Comparison of ENCODE assay signal across 8 mouse cellular contexts in the genomic region with DNA sequence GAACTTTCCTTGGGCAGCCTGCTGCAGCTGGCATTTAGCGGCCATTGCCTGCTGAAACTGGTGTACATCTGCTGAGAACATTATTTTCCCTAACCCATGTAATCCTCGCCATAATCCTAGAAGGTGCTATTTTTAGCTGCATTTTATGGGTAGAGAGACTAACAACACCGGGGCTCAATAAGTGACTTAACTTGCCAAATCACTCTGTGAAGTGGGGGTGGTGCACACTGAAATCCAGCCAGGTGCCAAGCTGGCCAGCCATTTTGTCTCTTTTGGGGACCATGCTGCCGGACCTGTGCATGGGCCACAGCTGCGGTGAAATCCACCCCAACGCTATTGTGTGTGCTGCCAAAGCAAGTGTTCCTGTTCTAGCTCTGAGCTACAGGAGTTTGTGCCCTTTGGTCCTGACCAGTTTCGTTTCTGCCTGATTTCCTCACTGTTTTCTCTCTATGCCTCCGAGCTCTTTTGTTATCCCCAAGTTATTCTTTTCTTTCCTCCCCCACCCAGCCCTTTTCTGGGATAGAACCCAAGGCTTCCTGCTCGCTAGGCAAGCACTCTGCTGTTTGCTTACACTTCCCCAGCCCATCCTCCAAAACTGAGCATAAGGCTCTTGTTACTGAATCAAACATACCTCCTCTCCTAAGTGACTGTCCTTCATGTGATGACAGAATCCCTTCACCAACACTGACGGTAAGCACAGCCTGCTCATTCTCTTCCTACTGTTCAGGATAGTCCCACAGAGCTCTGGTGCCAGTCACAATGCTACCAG.
DNase-seq lines count a peak whose midpoint lies in the region; ATAC-seq and TF ChIP-seq lines count a peak whose summit lies in the region.

No protein-coding gene starts in this region.

- WGBS in embryonic facial prominence, embryonic 13.5 days = 58% methylated on average over 10 of the region's 10 CpGs
- WGBS in heart, embryonic 15.5 days = 35% methylated on average over 10 of the region's 10 CpGs
- WGBS in liver, embryonic 16.5 days (ENCODE audit: insufficient replicate concordance) = 49% methylated on average over 10 of the region's 10 CpGs

- H3K27me3 ChIP-seq in embryonic facial prominence, embryonic 13.5 days = no peaks in the 10 kb centered on the region
- no peaks in the 10 kb centered on the region for H3K27me3 ChIP-seq in heart, embryonic 15.5 days
- no peaks in the 10 kb centered on the region for H3K27me3 ChIP-seq in liver, embryonic 16.5 days (ENCODE audit: control insufficient read depth, insufficient read depth, low read depth, low read length)

- no peak overlapping the region for H3K9ac ChIP-seq in ES-E14 (ENCODE audit: insufficient read depth, low read depth, low read length, poor library complexity, severe bottlenecking)
- no peak overlapping the region for H3K9ac ChIP-seq in embryonic facial prominence, embryonic 13.5 days
- H3K9ac ChIP-seq in heart, embryonic 15.5 days = 0 out of 2 replicates have a peak overlapping the region, but pooled peaks have one; percentile 11
- H3K9ac ChIP-seq in liver, embryonic 16.5 days (ENCODE audit: low read depth, low read length) = no peak overlapping the region

- peaks cover 14 to 40% of the 10 kb centered on the region in 2 experiments for H3K4me1 ChIP-seq in ES-E14 (ENCODE audit: control insufficient read depth in 2 of 2, insufficient read depth in 2 of 2, low read length in 2 of 2, poor library complexity in 1 of 2)
- H3K4me1 ChIP-seq in embryonic facial prominence, embryonic 13.5 days = peaks cover 29% of the 10 kb centered on the region
- H3K4me1 ChIP-seq in heart, embryonic 15.5 days (replicated peaks) = peaks cover 39% of the 10 kb centered on the region
- peaks cover 3% of the 10 kb centered on the region for H3K4me1 ChIP-seq in liver, embryonic 16.5 days (ENCODE audit: control insufficient read depth, low read depth, low read length)

- no peak for ATAC-seq in embryonic facial prominence, embryonic 13.5 days (ENCODE audit: insufficient number of reproducible peaks, insufficient read depth, low FRiP score, low TSS enrichment, low read depth)
- ATAC-seq in heart, embryonic 15.5 days (replicated peaks; ENCODE audit: insufficient number of reproducible peaks, insufficient read depth, low FRiP score, low read depth) = peak; percentile 27; the same call in 1 of the 2 replicates
- ATAC-seq in liver, embryonic 16.5 days (ENCODE audit: low read depth) = no peak
- ATAC-seq in cerebellum, adult (ENCODE audit: insufficient number of reproducible peaks, low FRiP score, low TSS enrichment) = no peak

- 0 out of 2 replicates have a peak overlapping the region, but pooled peaks have one; percentile 4 for H3K27ac ChIP-seq in ES-E14 (ENCODE audit: insufficient read depth, low read depth, low read length, poor library complexity, severe bottlenecking)
- H3K27ac ChIP-seq in embryonic facial prominence, embryonic 13.5 days = peak overlapping the region; percentile 51
- peak overlapping the region; percentile 82 for H3K27ac ChIP-seq in heart, embryonic 15.5 days
- peak overlapping the region; percentile 78 for H3K27ac ChIP-seq in liver, embryonic 16.5 days (ENCODE audit: low read length)

- H3K36me3 ChIP-seq in ES-E14 (ENCODE audit: control insufficient read depth, insufficient read depth, low read length, poor library complexity, severe bottlenecking) = no peaks in the 10 kb centered on the region; the same call in 1 of the 2 replicates
- peaks cover 33% of the 10 kb centered on the region for H3K36me3 ChIP-seq in embryonic facial prominence, embryonic 13.5 days
- H3K36me3 ChIP-seq in heart, embryonic 15.5 days = no peaks in the 10 kb centered on the region; the same call in 1 of the 2 replicates
- H3K36me3 ChIP-seq in liver, embryonic 16.5 days (ENCODE audit: control insufficient read depth, insufficient read depth) = no peaks in the 10 kb centered on the region

- no peak overlapping the region for H3K4me2 ChIP-seq in embryonic facial prominence, embryonic 13.5 days
- H3K4me2 ChIP-seq in heart, embryonic 15.5 days = peak overlapping the region; percentile 53
- peak overlapping the region; percentile 45 for H3K4me2 ChIP-seq in liver, embryonic 16.5 days (ENCODE audit: low read depth, low read length)

- in situ Hi-C loops in ES-E14 (cut with MboI; ENCODE audit: low sequenced_read_pairs in 2 of 2, unreplicated experiment in 2 of 2) = no loop called here

- no peaks in the 10 kb centered on the region for H3K9me3 ChIP-seq in ES-E14 (ENCODE audit: control insufficient read depth, insufficient read depth, low read depth, low read length)
- H3K9me3 ChIP-seq in embryonic facial prominence, embryonic 13.5 days = no peaks in the 10 kb centered on the region
- no peaks in the 10 kb centered on the region for H3K9me3 ChIP-seq in heart, embryonic 15.5 days (replicated peaks)
- no peaks in the 10 kb centered on the region for H3K9me3 ChIP-seq in liver, embryonic 16.5 days (replicated peaks; ENCODE audit: control insufficient read depth, low read length)

- no peak for DNase-seq in ES-E14 (ENCODE audit: low read depth, low spot score)
- peak; percentile 20 to 25 for DNase-seq in kidney, postnatal 4 days
- peak; percentile 64 for DNase-seq in skeletal muscle tissue, adult 2 months (ENCODE audit: low read depth, low spot score)
- DNase-seq in yolk sac, embryonic 10.5 days (ENCODE audit: low spot score) = no peak

- H3K4me3 ChIP-seq in ES-E14 (ENCODE audit: insufficient read depth in 1 of 2, low read depth in 1 of 2, low read length in 2 of 2, poor library complexity in 1 of 2, severe bottlenecking in 1 of 2) = 0 out of 4 replicates have a peak overlapping the region, but pooled peaks have one; percentile 3 to 13
- no peak overlapping the region for H3K4me3 ChIP-seq in embryonic facial prominence, embryonic 13.5 days
- peak overlapping the region; percentile 34 for H3K4me3 ChIP-seq in heart, embryonic 15.5 days
- H3K4me3 ChIP-seq in liver, embryonic 16.5 days (ENCODE audit: low read depth, low read length) = peak overlapping the region; percentile 38

TF ChIP-seq in ES-E14, 5 proteins besides CTCF, POLR2A, EP300 and RAD21:
- TF ChIP-seq MAFK (IDR thresholded peaks at IDR 0.05; ENCODE audit: insufficient read depth, low read depth, low read length) = no peak
- TF ChIP-seq ZC3H11A (IDR thresholded peaks at IDR 0.05; ENCODE audit: borderline replicate concordance, low read depth, low read length) = no peak
- TF ChIP-seq ZNF384 (IDR thresholded peaks at IDR 0.05; ENCODE audit: low read depth, low read length) = no peak
- no peak for TF ChIP-seq HCFC1 (IDR thresholded peaks at IDR 0.05; ENCODE audit: borderline replicate concordance, insufficient read depth, low read length)
- TF ChIP-seq CHD2 (IDR thresholded peaks at IDR 0.05; ENCODE audit: low read depth, low read length) = no peak

Comparison
In these comparisons a context has a peak if more than half of its experiments do, and no peak if none do; other contexts are left out.
1. DNase-seq: peak in kidney, postnatal 4 days (2 of 2) and skeletal muscle tissue, adult 2 months (single experiment); none in ES-E14 (single experiment) and yolk sac, embryonic 10.5 days (single experiment).
2. H3K27ac ChIP-seq: peak in every context shown above with its lines; median percentile 82 in heart, embryonic 15.5 days; 78 in liver, embryonic 16.5 days; 51 in embryonic facial prominence, embryonic 13.5 days; 4 in ES-E14.